ENCODE assay signal across 8 mouse cellular contexts in genomic region chr7:109010720-109011595, GRCm38 (mm10).
DNase-seq lines count a peak whose midpoint lies in the region; ATAC-seq and TF ChIP-seq lines count a peak whose summit lies in the region.

No protein-coding gene starts in this region.

- peak; percentile 68 for DNase-seq in left cerebral cortex, adult 2 months (ENCODE audit: extremely low spot score in 1 of 2, low spot score in 2 of 2)
- no peak for DNase-seq in left cerebral cortex, adult 8-10 months (ENCODE audit: low spot score in 2 of 2)
- DNase-seq in cerebellum, adult 8-10 months, result peak; percentile 59
- peak; percentile 66 for DNase-seq in forebrain, embryonic 14.5 days (ENCODE audit: low spot score)
- no peak for DNase-seq in limb, embryonic 14.5 days (ENCODE audit: low spot score)
- peak; percentile 71 to 74 for DNase-seq in right cerebral cortex, postnatal 10 days (ENCODE audit: low spot score in 2 of 2)
- no peak for DNase-seq in thymus, postnatal 25 days
- DNase-seq in spleen, adult 18-20 months, result no peak

- H3K4me3 ChIP-seq in left cerebral cortex, adult 2 months, result peak overlapping the region; percentile 74
- H3K4me3 ChIP-seq in forebrain, embryonic 14.5 days (ENCODE audit: low read depth, low read length), result peak overlapping the region; percentile 79
- H3K4me3 ChIP-seq in limb, embryonic 14.5 days (replicated peaks; ENCODE audit: low read length), result peak overlapping the region; percentile 65

- TF ChIP-seq CTCF in left cerebral cortex, adult 2 months (IDR thresholded peaks at IDR 0.05), result no peak

- intact Hi-C loops in left cerebral cortex, adult 2 months (cut with DNase I), result loop anchor here (2.0 kb wide), 1 partner anchor 20 kb away; no protein-coding TSS in a partner anchor

- peak overlapping the region; percentile 87 for H3K9ac ChIP-seq in forebrain, embryonic 14.5 days (ENCODE audit: low read length)
- H3K9ac ChIP-seq in limb, embryonic 14.5 days (ENCODE audit: low read depth, low read length, severe bottlenecking), result peak overlapping the region; percentile 73

- no peak for TF ChIP-seq POLR2A in limb, embryonic 14.5 days (IDR thresholded peaks at IDR 0.05; ENCODE audit: borderline replicate concordance, extremely low read depth, insufficient read depth, insufficient read length)

- H3K36me3 ChIP-seq in forebrain, embryonic 14.5 days (ENCODE audit: control insufficient read depth, insufficient read depth, low read length), result no peaks in the 10 kb centered on the region
- no peaks in the 10 kb centered on the region for H3K36me3 ChIP-seq in limb, embryonic 14.5 days (ENCODE audit: control insufficient read depth, insufficient read depth, low read length)

- under 1% methylated on average over 67 of the region's 82 CpGs for WGBS in forebrain, embryonic 14.5 days
- 5% methylated on average over 25 of the region's 82 CpGs for WGBS in limb, embryonic 14.5 days

- peaks cover 11% of the 10 kb centered on the region for H3K27me3 ChIP-seq in forebrain, embryonic 14.5 days (replicated peaks; ENCODE audit: control insufficient read depth, insufficient read depth, low read length)
- H3K27me3 ChIP-seq in limb, embryonic 14.5 days (ENCODE audit: control insufficient read depth, insufficient read depth, low read length), result peaks cover 35% of the 10 kb centered on the region

- H3K4me2 ChIP-seq in forebrain, embryonic 14.5 days (ENCODE audit: low read length), result peak overlapping the region; percentile 65
- H3K4me2 ChIP-seq in limb, embryonic 14.5 days (replicated peaks; ENCODE audit: low read depth, low read length, severe bottlenecking), result peak overlapping the region; percentile 85

- ATAC-seq in forebrain, embryonic 14.5 days, result peak; percentile 86
- peak; percentile 80 for ATAC-seq in limb, embryonic 14.5 days (ENCODE audit: low FRiP score, low read depth)

- H3K9me3 ChIP-seq in forebrain, embryonic 14.5 days (replicated peaks; ENCODE audit: control insufficient read depth, low read length), result no peaks in the 10 kb centered on the region
- H3K9me3 ChIP-seq in limb, embryonic 14.5 days (ENCODE audit: control insufficient read depth, low read length), result no peaks in the 10 kb centered on the region

- H3K4me1 ChIP-seq in forebrain, embryonic 14.5 days (ENCODE audit: control insufficient read depth, insufficient read depth, low read length), result peaks cover 21% of the 10 kb centered on the region; the same call in 1 of the 2 replicates
- no peaks in the 10 kb centered on the region for H3K4me1 ChIP-seq in limb, embryonic 14.5 days (ENCODE audit: control insufficient read depth, insufficient read depth, low read length)

- H3K27ac ChIP-seq in left cerebral cortex, adult 2 months, result peak overlapping the region; percentile 94
- H3K27ac ChIP-seq in forebrain, embryonic 14.5 days (ENCODE audit: low read depth, low read length), result peak overlapping the region; percentile 83
- no peak overlapping the region for H3K27ac ChIP-seq in limb, embryonic 14.5 days (replicated peaks; ENCODE audit: low read depth, low read length)

Comparison
In these comparisons a context has a peak if more than half of its experiments do, and no peak if none do; other contexts are left out.
1. DNase-seq: peak in left cerebral cortex, adult 2 months (2 of 2), cerebellum, adult 8-10 months (single experiment), forebrain, embryonic 14.5 days (single experiment) and right cerebral cortex, postnatal 10 days (2 of 2); none in left cerebral cortex, adult 8-10 months (0 of 2), limb, embryonic 14.5 days (single experiment), thymus, postnatal 25 days (single experiment) and spleen, adult 18-20 months (0 of 2).
2. Peak in every context shown above with its lines, with median percentiles within 50 percentile points of each other: H3K4me3 ChIP-seq.